Mouse (Mus musculus): ENCODE measurements around the gene Atad3a. TPM values are rescaled to one million over a fixed set of nuclear protein-coding genes. Genes with fewer than 3 reads are reported as not detected.

Gene Atad3a
- 87.9 and 93.2 TPM in 2 replicates for polyA plus RNA-seq (2015; fragmentation: Nextera tagmentation; extraction: Ambion mirVana)

- Histone ChIP-seq H3K27me3 (ENCODE audit: control insufficient read depth, insufficient read depth, low read depth, low read length) (no peaks in the 10 kb centered on the region), H3K4me2 (ENCODE audit: low read length) (peak within 1 kb of the TSS; percentile 88), H3K4me1 (ENCODE audit: control insufficient read depth, insufficient read depth, low read length) (peaks cover 23% of the 10 kb centered on the region), H3K4me3 (ENCODE audit: low read depth, low read length) (peak within 1 kb of the TSS; percentile 65), H3K9me3 (replicated peaks; ENCODE audit: control insufficient read depth, low read length, poor library complexity, severe bottlenecking) (no peaks in the 10 kb centered on the region), H3K9ac (ENCODE audit: low read depth, low read length) (peak within 1 kb of the TSS; percentile 62), H3K36me3 (ENCODE audit: control insufficient read depth, insufficient read depth, low read length) (peaks cover 10% of the 10 kb centered on the region), H3K27ac (ENCODE audit: low read length) (peak within 1 kb of the TSS; percentile 38; the same call in 1 of the 2 replicates)
- WGBS = under 1% methylated on average over 66 of the region's 68 CpGs
- peak; percentile 97 for ATAC-seq
Measured at GRCm38 (mm10) chr4:155760613-155761355, at the start of gene Atad3a. Atad3a (minus strand) TSS chr4:155761093.

- 90% methylated on average over 3 of the region's 3 CpGs for WGBS
- Histone ChIP-seq H3K4me3 (ENCODE audit: low read depth, low read length) (no peak overlapping the region), H3K9me3 (replicated peaks; ENCODE audit: control insufficient read depth, low read length, poor library complexity, severe bottlenecking) (no peaks in the 10 kb centered on the region), H3K27me3 (ENCODE audit: control insufficient read depth, insufficient read depth, low read depth, low read length) (no peaks in the 10 kb centered on the region), H3K9ac (ENCODE audit: low read depth, low read length) (no peak overlapping the region), H3K4me2 (ENCODE audit: low read length) (no peak overlapping the region), H3K36me3 (ENCODE audit: control insufficient read depth, insufficient read depth, low read length) (peaks cover 22% of the 10 kb centered on the region), H3K4me1 (ENCODE audit: control insufficient read depth, insufficient read depth, low read length) (peaks cover 21% of the 10 kb centered on the region), H3K27ac (ENCODE audit: low read length) (no peak overlapping the region)
- ATAC-seq = no peak
Measured at GRCm38 (mm10) chr4:155807841-155808240, 46.9 kb upstream of the Atad3a start.

DNA sequence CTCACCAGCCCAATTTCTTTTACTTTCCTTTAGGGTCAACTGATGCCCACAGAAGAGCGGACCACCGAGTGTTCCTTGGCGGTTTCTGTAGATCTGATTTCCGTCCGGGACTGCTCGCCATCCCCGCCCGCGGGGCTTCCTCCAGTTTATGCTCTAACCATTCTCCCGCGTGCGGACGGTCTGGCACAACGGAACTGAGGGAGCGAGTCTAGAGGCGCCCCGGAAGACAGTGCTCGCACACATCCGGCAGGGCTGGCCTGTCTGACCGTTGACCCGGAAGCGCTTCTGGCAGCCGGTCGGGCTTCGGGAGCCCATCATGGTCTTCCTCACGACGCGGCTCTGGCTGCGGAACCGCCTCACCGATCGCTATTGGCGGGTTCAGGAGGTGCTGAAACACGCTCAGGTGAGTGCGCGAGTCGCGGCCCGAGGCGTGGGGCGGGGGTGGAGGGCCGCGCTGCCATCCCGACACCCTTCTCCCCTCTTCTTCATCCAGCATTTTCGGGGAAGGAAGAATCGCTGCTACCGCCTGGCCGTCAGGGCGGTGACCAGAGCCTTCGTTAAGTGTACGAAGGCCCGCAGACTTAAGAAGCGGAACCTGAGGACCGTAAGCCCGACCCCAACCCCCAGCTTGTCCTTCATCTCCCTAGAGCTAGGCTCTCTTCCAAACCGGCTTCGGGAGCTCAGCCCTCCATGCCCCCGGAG lies 42.6 kb upstream of the Atad3a start:
- H3K4me1 ChIP-seq (ENCODE audit: control insufficient read depth, insufficient read depth, low read length) = peaks cover 17% of the 10 kb centered on the region
- peak overlapping the region; percentile 73 for H3K4me2 ChIP-seq (ENCODE audit: low read length)
- peak overlapping the region; percentile 74 for H3K27ac ChIP-seq (ENCODE audit: low read length)
- peaks cover 7% of the 10 kb centered on the region for H3K36me3 ChIP-seq (ENCODE audit: control insufficient read depth, insufficient read depth, low read length)
- no peaks in the 10 kb centered on the region for H3K27me3 ChIP-seq (ENCODE audit: control insufficient read depth, insufficient read depth, low read depth, low read length)
- peak; percentile 98 for ATAC-seq
- H3K9me3 ChIP-seq (replicated peaks; ENCODE audit: control insufficient read depth, low read length, poor library complexity, severe bottlenecking) = no peaks in the 10 kb centered on the region
- H3K9ac ChIP-seq (ENCODE audit: low read depth, low read length) = peak overlapping the region; percentile 92
- WGBS = under 1% methylated on average over 57 of the region's 58 CpGs
- peak overlapping the region; percentile 74 for H3K4me3 ChIP-seq (ENCODE audit: low read depth, low read length)

DNA sequence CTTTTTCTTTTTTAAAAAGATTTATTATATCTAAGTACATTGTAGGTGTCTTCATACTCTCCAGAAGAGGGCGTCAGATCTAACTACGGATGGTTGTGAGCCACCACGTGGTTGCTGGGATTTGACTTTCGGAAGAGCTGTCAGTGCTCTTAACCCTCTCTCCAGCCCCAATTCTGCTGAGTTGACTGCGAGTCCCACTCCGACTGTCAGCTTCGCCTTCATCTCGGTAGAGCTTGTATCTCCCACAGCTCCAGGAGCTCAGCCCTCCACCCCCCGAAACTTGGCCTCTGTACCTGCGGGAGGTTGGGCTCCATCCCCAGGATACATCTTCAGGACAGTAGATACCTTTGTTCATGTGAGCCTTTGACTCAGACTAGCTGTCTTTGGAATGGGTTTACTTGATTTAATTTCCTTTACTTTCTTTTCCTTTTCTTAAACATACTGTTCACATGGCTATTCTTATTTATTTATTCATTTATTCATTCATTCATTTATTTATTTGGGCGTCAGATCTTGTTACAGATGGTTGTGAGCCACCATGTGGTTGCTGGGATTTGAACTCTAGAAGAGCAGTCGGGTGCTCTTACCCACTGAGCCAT lies 41.9 kb upstream of the Atad3a start, which contains the start of gene Mrpl20:
Gene Mrpl20 (plus strand): TSS at position 138 of the 599 bp plus-strand sequence.
- peak; percentile 37 for ATAC-seq
- Histone ChIP-seq H3K4me1 (ENCODE audit: control insufficient read depth, insufficient read depth, low read length) (peaks cover 17% of the 10 kb centered on the region), H3K36me3 (ENCODE audit: control insufficient read depth, insufficient read depth, low read length) (peaks cover 3% of the 10 kb centered on the region; the same call in 1 of the 2 replicates), H3K9ac (ENCODE audit: low read depth, low read length) (peak within 1 kb of the TSS; percentile 92), H3K27me3 (ENCODE audit: control insufficient read depth, insufficient read depth, low read depth, low read length) (no peaks in the 10 kb centered on the region), H3K4me2 (ENCODE audit: low read length) (peak within 1 kb of the TSS; percentile 73), H3K9me3 (replicated peaks; ENCODE audit: control insufficient read depth, low read length, poor library complexity, severe bottlenecking) (no peaks in the 10 kb centered on the region), H3K4me3 (ENCODE audit: low read depth, low read length) (peak within 1 kb of the TSS; percentile 74), H3K27ac (ENCODE audit: low read length) (peak within 1 kb of the TSS; percentile 74)
- WGBS = 10% methylated on average over 12 of the region's 12 CpGs

DNA sequence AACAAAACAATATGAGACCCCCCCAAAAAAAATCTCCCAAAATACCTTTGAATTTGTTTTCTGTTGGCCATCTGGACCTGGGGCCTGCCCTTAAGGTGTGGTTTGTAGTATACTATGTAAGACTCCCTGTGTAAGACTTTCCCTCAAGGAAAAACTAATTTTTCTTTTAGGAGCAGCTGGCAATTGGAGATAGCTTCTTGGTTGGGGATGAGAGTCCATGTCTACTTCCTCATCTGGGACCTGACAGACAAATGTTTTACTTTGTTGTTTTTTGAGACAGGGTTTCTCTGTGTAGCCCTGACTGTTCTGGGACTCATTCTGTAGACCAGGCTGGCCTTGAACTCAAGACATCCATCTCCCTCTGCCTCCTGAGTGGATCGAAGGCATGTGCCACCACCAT lies 41.2 kb upstream of the Atad3a start:
- 93% methylated on average over 1 of the region's 1 CpGs for WGBS
- Histone ChIP-seq H3K4me1 (ENCODE audit: control insufficient read depth, insufficient read depth, low read length) (peaks cover 17% of the 10 kb centered on the region), H3K27me3 (ENCODE audit: control insufficient read depth, insufficient read depth, low read depth, low read length) (no peaks in the 10 kb centered on the region), H3K4me2 (ENCODE audit: low read length) (no peak overlapping the region), H3K27ac (ENCODE audit: low read length) (no peak overlapping the region), H3K9ac (ENCODE audit: low read depth, low read length) (no peak overlapping the region), H3K9me3 (replicated peaks; ENCODE audit: control insufficient read depth, low read length, poor library complexity, severe bottlenecking) (no peaks in the 10 kb centered on the region), H3K36me3 (ENCODE audit: control insufficient read depth, insufficient read depth, low read length) (no peaks in the 10 kb centered on the region), H3K4me3 (ENCODE audit: low read depth, low read length) (no peak overlapping the region)
- no peak for ATAC-seq

DNA sequence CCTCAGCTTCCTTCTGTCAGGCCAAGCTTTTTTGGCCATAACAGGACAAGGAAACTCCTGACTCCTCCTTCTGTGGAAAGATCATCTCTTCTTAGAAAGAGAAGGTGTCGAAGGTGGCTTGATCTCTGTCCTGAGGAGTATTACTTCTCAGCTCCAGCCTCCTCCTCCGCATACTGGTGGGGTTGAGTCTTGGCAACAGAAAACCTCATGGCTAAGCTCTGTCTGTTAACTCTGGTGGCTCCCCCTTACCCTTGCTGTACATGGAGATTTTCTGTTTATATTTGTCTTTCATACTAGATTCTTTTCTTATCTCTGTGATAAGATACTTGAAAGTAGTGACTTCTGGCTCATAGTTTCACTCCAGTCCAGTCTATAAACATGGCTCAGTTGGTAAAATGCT lies 32.8 kb upstream of the Atad3a start:
- no peak overlapping the region for H3K4me2 ChIP-seq (ENCODE audit: low read length)
- no peak overlapping the region for H3K27ac ChIP-seq (ENCODE audit: low read length)
- no peak for ATAC-seq
- no peak overlapping the region for H3K9ac ChIP-seq (ENCODE audit: low read depth, low read length)
- no peak overlapping the region for H3K4me3 ChIP-seq (ENCODE audit: low read depth, low read length)
- H3K9me3 ChIP-seq (replicated peaks; ENCODE audit: control insufficient read depth, low read length, poor library complexity, severe bottlenecking) = no peaks in the 10 kb centered on the region
- no peaks in the 10 kb centered on the region for H3K4me1 ChIP-seq (ENCODE audit: control insufficient read depth, insufficient read depth, low read length)
- H3K36me3 ChIP-seq (ENCODE audit: control insufficient read depth, insufficient read depth, low read length) = no peaks in the 10 kb centered on the region
- 88% methylated on average over 2 of the region's 2 CpGs for WGBS
- H3K27me3 ChIP-seq (ENCODE audit: control insufficient read depth, insufficient read depth, low read depth, low read length) = no peaks in the 10 kb centered on the region

GRCm38 (mm10) chr4:155791240-155791933 lies 30.5 kb upstream of the Atad3a start:
- H3K4me1 ChIP-seq (ENCODE audit: control insufficient read depth, insufficient read depth, low read length) = no peaks in the 10 kb centered on the region
- no peaks in the 10 kb centered on the region for H3K27me3 ChIP-seq (ENCODE audit: control insufficient read depth, insufficient read depth, low read depth, low read length)
- 74% methylated on average over 24 of the region's 24 CpGs for WGBS
- no peak overlapping the region for H3K4me2 ChIP-seq (ENCODE audit: low read length)
- no peak for ATAC-seq
- no peaks in the 10 kb centered on the region for H3K36me3 ChIP-seq (ENCODE audit: control insufficient read depth, insufficient read depth, low read length)
- H3K9me3 ChIP-seq (replicated peaks; ENCODE audit: control insufficient read depth, low read length, poor library complexity, severe bottlenecking) = no peaks in the 10 kb centered on the region
- no peak overlapping the region for H3K4me3 ChIP-seq (ENCODE audit: low read depth, low read length)
- no peak overlapping the region for H3K9ac ChIP-seq (ENCODE audit: low read depth, low read length)
- H3K27ac ChIP-seq (ENCODE audit: low read length) = no peak overlapping the region

DNA sequence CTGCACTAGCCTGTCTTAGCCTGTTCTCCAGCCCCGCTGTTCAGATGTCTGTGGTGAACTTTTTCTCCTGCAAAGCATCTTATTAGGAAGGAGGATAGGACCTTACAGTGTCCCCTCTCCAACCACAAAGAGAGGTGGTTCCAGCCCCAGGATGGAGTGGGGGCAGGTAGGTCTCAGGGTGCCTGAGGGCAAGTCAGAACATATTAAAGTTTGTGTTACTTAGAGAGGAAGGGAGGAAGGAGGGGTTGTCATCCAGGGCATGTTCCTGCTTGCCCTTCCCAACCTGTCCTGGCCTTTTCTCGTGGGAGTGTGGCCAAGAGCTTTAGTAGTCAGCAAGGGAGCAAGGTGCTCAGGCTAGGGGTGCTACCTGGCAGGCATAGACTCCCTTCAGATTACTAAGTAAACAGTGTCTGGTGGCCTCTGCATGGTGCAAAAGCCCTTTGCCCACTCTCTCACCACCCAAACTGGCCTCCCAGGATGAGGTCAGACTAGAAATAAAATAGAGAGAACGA lies 29.8 kb upstream of the Atad3a start:
- no peaks in the 10 kb centered on the region for H3K36me3 ChIP-seq (ENCODE audit: control insufficient read depth, insufficient read depth, low read length)
- no peaks in the 10 kb centered on the region for H3K27me3 ChIP-seq (ENCODE audit: control insufficient read depth, insufficient read depth, low read depth, low read length)
- WGBS = 72% methylated on average over 3 of the region's 3 CpGs
- H3K4me3 ChIP-seq (ENCODE audit: low read depth, low read length) = no peak overlapping the region
- H3K27ac ChIP-seq (ENCODE audit: low read length) = no peak overlapping the region
- H3K4me1 ChIP-seq (ENCODE audit: control insufficient read depth, insufficient read depth, low read length) = no peaks in the 10 kb centered on the region
- no peak overlapping the region for H3K4me2 ChIP-seq (ENCODE audit: low read length)
- no peak overlapping the region for H3K9ac ChIP-seq (ENCODE audit: low read depth, low read length)
- ATAC-seq = no peak
- no peaks in the 10 kb centered on the region for H3K9me3 ChIP-seq (replicated peaks; ENCODE audit: control insufficient read depth, low read length, poor library complexity, severe bottlenecking)
